Mouse (Mus musculus): Measurements from ENCODE around the gene Ski. TPM values are rescaled to one million over a fixed set of nuclear protein-coding genes. Genes with fewer than 3 reads are reported as not detected.

The Ski gene
- polyA plus RNA-seq, 1 experiment from 2014 or later: 14.2 TPM

DNA sequence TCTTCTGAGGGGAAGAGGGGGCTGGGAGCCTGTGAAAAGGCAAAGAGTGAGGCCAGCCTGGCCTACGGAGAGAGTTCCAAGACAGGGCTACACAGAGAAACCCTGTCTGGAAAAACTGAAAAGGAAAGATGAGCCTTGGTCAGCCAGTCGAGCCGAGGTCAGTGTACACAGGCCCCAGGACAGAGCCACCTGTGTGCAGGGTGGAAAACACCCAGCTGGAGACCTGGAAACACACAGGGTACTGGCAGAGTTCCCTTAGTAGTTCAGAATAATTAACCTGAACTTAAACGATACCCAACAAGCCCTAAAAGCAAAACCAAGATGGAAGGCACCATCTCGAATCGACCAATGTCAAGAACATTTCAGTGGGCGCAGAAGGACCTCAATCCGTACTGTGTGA lies 83.9 kb downstream of the Ski start:
- no peaks in the 10 kb centered on the region for H3K27me3 ChIP-seq
- peaks cover 36% of the 10 kb centered on the region for H3K4me1 ChIP-seq
- H3K4me3 ChIP-seq (replicated peaks): no peak overlapping the region
- H3K36me3 ChIP-seq (replicated peaks): no peaks in the 10 kb centered on the region
- no peak overlapping the region for H3K27ac ChIP-seq
- no peak overlapping the region for H3K9ac ChIP-seq
- 89% methylated on average over 8 of the region's 8 CpGs for WGBS
- no peaks in the 10 kb centered on the region for H3K9me3 ChIP-seq
- no peak for ATAC-seq (ENCODE audit: low FRiP score)
- no peak overlapping the region for H3K4me2 ChIP-seq

DNA sequence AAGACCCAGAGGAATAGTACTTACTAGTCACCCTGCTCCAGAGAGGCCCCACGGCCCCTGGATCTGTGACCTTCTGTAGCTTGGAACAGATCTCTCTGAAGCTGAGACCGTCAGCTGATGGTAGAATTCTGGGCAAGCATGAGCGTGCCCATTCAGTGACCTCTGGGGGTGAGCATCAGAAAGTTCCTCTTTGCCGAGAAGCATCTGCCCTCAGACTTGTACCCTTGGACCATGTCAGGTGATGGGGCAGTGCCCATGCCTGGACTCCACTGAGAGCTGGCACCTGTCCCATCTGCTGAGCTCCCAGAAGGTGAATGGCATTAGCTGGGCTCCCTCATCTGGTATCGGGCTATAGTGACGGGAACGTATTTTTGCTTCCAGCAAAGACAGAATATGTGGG lies 84.5 kb downstream of the Ski start:
- no peaks in the 10 kb centered on the region for H3K36me3 ChIP-seq (replicated peaks)
- peaks cover 38% of the 10 kb centered on the region for H3K4me1 ChIP-seq
- no peak overlapping the region for H3K4me3 ChIP-seq (replicated peaks)
- 91% methylated on average over 7 of the region's 7 CpGs for WGBS
- H3K27ac ChIP-seq: no peak overlapping the region
- H3K9me3 ChIP-seq: no peaks in the 10 kb centered on the region
- ATAC-seq (ENCODE audit: low FRiP score): no peak
- H3K4me2 ChIP-seq: no peak overlapping the region
- H3K9ac ChIP-seq: no peak overlapping the region
- H3K27me3 ChIP-seq: no peaks in the 10 kb centered on the region

DNA sequence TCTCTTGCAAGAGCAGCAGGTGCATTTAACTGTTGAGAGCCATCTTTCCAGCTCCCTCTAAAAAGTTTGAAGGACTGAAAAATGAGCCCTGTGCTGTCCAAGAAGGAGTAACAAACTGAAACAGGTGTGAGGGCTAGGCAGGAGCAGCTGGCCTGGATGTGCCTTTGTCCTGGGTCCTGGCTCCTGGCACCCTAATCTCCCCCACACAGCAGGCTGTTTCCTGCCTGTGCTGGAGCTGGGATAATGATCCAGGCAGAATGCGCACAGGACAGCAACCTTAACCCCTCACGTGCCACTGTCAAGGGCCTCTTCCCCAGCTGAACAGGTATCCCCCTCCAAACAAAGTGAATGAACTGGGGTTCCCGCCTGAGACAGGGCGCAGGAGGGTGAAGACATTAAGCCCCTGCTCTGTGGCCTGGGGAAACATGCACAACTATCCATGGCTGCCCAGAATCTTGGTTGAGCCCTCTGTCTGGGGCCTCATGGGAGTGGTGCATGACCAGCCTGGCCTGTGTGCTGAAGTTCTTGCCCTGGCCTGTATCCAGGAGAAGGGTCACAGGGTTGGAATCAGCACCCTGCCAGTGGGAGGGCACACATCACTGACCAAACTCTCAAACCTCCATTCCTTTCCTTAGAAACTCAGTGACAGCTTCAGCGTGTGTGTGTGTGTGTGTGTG lies 86.3 kb downstream of the Ski start:
- Histone ChIP-seq H3K9ac (no peak overlapping the region), H3K4me2 (no peak overlapping the region), H3K27me3 (no peaks in the 10 kb centered on the region), H3K36me3 (replicated peaks) (no peaks in the 10 kb centered on the region), H3K4me3 (replicated peaks) (no peak overlapping the region), H3K27ac (no peak overlapping the region), H3K4me1 (peaks cover 39% of the 10 kb centered on the region), H3K9me3 (no peaks in the 10 kb centered on the region)
- WGBS: 47% methylated on average over 5 of the region's 5 CpGs
- ATAC-seq (ENCODE audit: low FRiP score): no peak

DNA sequence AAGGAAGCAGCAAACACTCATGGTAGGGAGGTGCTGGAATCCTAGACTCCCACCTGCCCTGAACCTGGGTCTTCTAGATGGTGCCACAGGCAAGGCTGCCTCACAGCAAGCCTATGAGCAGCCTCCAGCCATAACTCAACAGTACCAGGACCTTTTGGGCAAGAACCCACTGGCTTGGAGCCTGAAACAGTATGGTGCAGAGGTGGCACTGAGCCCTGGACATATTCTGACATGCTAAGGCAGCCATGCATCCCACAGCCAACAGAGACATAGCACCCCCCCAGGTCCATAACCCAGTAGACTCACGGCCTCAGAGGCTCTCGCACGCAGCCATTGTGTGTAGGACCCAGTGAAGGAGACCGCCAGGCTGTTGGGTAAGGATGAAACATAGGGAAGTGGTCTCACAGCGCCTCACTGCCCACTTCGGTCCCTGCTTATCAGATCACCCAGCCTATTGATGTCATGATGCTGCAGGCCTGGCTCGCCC lies 87.7 kb downstream of the Ski start:
- peaks cover 43% of the 10 kb centered on the region for H3K4me1 ChIP-seq
- no peak overlapping the region for H3K9ac ChIP-seq
- H3K4me2 ChIP-seq: no peak overlapping the region
- no peak for ATAC-seq (ENCODE audit: low FRiP score)
- H3K27me3 ChIP-seq: no peaks in the 10 kb centered on the region
- no peak overlapping the region; the same call in 1 of the 2 replicates for H3K27ac ChIP-seq
- H3K9me3 ChIP-seq: no peaks in the 10 kb centered on the region
- H3K4me3 ChIP-seq (replicated peaks): no peak overlapping the region
- WGBS: 84% methylated on average over 7 of the region's 7 CpGs
- H3K36me3 ChIP-seq (replicated peaks): no peaks in the 10 kb centered on the region

DNA sequence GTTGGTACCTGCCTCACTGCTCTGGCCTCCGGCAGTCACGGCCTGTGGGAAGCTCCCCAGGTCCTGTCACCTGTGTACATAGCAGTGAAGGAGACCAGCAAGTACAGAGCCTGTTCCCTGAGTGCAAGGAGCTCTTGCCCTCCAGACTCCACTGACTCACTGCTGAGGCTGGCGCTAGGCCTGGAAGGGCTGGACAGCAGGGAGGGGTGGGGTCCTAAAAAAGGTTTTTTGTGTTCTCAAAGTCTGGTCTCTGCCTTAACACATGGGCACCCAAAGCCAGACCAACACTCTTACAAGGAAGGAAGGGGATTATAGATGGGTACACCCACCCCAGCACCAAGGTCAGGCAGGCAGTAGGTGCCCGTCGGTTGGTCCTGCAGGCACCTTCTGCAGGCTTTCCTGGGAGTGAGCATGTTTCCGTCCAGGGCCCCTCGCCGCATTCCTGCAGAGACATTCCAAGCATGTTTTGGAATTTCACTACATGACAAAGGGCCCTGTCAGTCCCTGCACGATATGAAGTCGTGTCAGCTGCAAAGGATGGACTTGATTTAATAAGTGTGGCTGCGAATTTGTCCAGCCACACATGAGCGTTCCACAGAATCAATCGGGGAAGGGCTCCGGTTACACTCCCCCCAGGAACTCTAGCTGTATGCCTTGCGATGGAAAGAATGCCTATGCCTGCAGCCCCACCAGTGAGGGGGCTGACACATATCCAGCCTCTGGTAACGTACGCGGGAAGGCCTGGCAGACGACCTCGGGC lies 88.6 kb downstream of the Ski start:
- no peak for ATAC-seq (ENCODE audit: low FRiP score)
- Histone ChIP-seq H3K9ac (peak overlapping the region; percentile 17; the same call in 1 of the 2 replicates), H3K4me3 (replicated peaks) (no peak overlapping the region), H3K9me3 (no peaks in the 10 kb centered on the region), H3K36me3 (replicated peaks) (no peaks in the 10 kb centered on the region), H3K27ac (peak overlapping the region; percentile 56; the same call in 1 of the 2 replicates), H3K27me3 (no peaks in the 10 kb centered on the region), H3K4me1 (peaks cover 46% of the 10 kb centered on the region), H3K4me2 (no peak overlapping the region)
- WGBS: 53% methylated on average over 20 of the region's 20 CpGs

DNA sequence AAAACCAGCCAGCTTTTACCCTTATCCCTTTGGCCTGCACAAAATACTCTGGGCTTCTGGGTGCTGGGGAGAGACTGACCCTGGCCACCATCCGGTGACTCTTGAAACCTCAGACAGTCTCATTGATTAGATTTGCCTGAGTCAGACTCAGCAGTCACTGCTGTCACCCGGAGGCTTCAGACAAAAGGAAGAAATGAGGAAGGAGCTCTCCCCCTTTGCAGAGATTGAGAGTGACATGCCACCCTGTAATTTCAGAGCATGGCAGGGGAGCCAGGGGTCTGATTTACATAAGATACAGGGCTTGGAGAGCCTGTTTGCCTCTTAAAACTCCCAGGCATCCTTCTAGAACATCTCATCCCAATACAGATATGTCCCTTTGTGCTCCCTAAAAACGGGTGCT lies 89.2 kb downstream of the Ski start:
- Histone ChIP-seq H3K4me2 (no peak overlapping the region), H3K4me3 (replicated peaks) (no peak overlapping the region), H3K36me3 (replicated peaks) (no peaks in the 10 kb centered on the region), H3K9ac (no peak overlapping the region), H3K27ac (peak overlapping the region; percentile 56; the same call in 1 of the 2 replicates), H3K4me1 (peaks cover 46% of the 10 kb centered on the region), H3K27me3 (no peaks in the 10 kb centered on the region), H3K9me3 (no peaks in the 10 kb centered on the region)
- ATAC-seq (ENCODE audit: low FRiP score): no peak
- WGBS: 41% methylated on average over 3 of the region's 3 CpGs

DNA sequence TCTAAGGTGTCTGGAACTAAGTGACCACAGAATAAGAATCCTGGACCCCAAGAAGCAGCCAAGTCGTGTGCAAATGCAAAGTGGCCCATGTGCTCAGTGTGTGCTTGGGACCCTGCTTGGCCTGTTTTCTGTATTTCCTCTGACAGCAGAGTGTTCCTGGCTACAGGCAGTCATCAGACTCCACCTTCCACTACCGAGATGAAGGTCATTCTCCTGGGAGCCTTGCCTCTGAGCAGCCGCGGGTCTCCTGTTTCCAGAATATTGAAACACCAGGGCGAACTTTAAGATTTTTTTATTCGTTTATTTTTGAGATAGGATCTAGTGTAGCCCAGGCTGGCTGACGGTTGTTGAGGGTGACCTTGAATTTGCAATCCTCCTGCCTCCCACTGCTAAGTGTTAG lies 91.8 kb downstream of the Ski start:
- no peak overlapping the region for H3K4me3 ChIP-seq (replicated peaks)
- no peak overlapping the region for H3K9ac ChIP-seq
- WGBS: 87% methylated on average over 7 of the region's 7 CpGs
- H3K4me2 ChIP-seq: no peak overlapping the region
- no peaks in the 10 kb centered on the region for H3K27me3 ChIP-seq
- peaks cover 49% of the 10 kb centered on the region for H3K4me1 ChIP-seq
- ATAC-seq (ENCODE audit: low FRiP score): no peak
- 0 out of 2 replicates have a peak overlapping the region, but pooled peaks have one; percentile 51 for H3K27ac ChIP-seq
- no peaks in the 10 kb centered on the region for H3K9me3 ChIP-seq
- no peaks in the 10 kb centered on the region for H3K36me3 ChIP-seq (replicated peaks)

DNA sequence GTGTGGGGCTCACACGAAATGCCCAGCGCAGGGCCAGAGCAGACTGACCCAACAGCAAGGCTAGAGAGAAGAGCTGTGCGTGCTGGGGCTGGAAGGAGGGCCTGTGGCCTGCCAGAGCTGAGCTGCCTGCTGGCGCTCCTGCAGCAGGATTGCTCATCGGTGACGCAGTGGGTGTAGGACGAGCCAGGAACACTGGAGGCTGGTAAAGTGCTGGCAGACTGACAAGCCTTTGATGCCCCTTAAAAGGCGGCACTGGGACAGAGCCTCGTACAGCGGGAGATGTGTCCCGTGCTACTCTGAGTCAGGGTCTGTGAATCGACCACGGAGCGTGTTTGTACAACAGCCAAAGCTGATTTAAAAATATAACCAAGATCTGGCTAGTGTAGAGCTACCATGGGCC lies 92.4 kb downstream of the Ski start:
- H3K4me2 ChIP-seq: no peak overlapping the region
- no peaks in the 10 kb centered on the region for H3K27me3 ChIP-seq
- H3K4me1 ChIP-seq: peaks cover 42% of the 10 kb centered on the region
- ATAC-seq (ENCODE audit: low FRiP score): no peak; the same call in 1 of the 2 replicates
- no peak overlapping the region for H3K9ac ChIP-seq
- whole genome bisulfite sequencing: 77% methylated on average over 14 of the region's 14 CpGs
- H3K4me3 ChIP-seq (replicated peaks): no peak overlapping the region
- H3K9me3 ChIP-seq: no peaks in the 10 kb centered on the region
- no peaks in the 10 kb centered on the region for H3K36me3 ChIP-seq (replicated peaks)
- peak overlapping the region; percentile 63 for H3K27ac ChIP-seq

DNA sequence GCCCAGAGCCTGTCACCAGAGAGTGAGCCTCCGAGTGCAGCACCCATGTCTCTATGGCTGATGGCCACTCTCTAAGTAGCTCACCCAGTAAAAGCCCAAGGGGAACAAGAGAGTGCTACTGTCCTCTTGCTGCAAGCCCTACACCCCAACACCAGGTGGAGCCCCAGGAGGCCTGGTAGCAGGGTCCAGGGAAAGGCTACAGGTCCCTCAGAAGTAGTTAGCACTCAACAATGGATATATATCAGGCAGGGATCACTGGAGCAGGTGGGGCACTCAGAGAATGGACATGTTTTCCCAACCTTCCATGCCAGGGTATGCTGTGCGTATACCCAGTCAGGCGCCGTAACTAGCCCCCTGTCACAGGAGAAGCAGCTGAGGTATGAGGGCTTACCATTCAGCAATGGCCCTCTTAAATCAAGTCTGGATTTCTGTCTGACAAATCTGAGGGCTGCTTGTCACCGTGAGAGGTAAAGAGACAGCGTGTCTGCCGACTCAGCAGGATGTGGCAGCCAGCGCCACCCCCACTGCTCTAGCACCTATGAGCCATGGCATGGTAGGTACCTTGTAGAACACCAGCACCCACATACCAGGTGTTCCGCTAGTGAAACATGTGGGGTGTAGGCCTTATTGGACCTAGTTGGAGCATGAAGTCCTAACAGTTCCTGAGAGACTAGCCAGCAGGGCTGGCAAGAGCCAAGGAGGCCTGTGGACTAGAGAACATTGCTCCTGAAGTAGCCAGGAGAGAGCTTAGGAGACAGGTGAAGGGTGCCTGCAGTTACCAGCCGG lies 93.1 kb downstream of the Ski start:
- H3K4me3 ChIP-seq (replicated peaks): no peak overlapping the region
- peak overlapping the region; percentile 63; the same call in 1 of the 2 replicates for H3K27ac ChIP-seq
- H3K9ac ChIP-seq: no peak overlapping the region
- ATAC-seq (ENCODE audit: low FRiP score): no peak
- H3K36me3 ChIP-seq (replicated peaks): no peaks in the 10 kb centered on the region
- no peak overlapping the region for H3K4me2 ChIP-seq
- 93% methylated on average over 10 of the region's 10 CpGs for WGBS
- H3K9me3 ChIP-seq: no peaks in the 10 kb centered on the region
- H3K27me3 ChIP-seq: no peaks in the 10 kb centered on the region
- H3K4me1 ChIP-seq: peaks cover 36% of the 10 kb centered on the region

DNA sequence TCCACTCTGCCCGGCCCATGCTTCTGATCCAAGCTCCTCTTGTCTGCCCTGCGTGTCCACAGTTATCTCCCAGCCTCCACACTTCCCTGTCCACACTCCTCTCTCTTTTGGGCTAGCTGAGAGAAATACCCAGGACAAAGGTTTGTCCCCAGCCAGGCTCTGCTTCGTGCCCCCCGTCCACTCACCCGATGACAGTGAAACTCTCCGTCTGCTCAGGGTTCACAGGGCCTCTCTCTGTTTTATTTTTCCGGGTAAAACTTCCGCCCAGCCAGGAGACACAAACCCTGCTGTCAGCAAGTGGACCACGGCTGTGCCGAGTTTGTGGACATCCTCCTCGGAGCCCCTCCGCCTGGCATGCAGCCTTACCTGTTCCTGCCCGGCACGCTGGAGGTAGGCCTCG lies 94.0 kb downstream of the Ski start:
- Histone ChIP-seq H3K4me1 (peaks cover 27% of the 10 kb centered on the region), H3K4me3 (replicated peaks) (no peak overlapping the region), H3K4me2 (no peak overlapping the region), H3K27me3 (no peaks in the 10 kb centered on the region), H3K9ac (no peak overlapping the region), H3K27ac (no peak overlapping the region), H3K9me3 (no peaks in the 10 kb centered on the region), H3K36me3 (replicated peaks) (no peaks in the 10 kb centered on the region)
- WGBS: 91% methylated on average over 15 of the region's 15 CpGs
- ATAC-seq (ENCODE audit: low FRiP score): no peak

DNA sequence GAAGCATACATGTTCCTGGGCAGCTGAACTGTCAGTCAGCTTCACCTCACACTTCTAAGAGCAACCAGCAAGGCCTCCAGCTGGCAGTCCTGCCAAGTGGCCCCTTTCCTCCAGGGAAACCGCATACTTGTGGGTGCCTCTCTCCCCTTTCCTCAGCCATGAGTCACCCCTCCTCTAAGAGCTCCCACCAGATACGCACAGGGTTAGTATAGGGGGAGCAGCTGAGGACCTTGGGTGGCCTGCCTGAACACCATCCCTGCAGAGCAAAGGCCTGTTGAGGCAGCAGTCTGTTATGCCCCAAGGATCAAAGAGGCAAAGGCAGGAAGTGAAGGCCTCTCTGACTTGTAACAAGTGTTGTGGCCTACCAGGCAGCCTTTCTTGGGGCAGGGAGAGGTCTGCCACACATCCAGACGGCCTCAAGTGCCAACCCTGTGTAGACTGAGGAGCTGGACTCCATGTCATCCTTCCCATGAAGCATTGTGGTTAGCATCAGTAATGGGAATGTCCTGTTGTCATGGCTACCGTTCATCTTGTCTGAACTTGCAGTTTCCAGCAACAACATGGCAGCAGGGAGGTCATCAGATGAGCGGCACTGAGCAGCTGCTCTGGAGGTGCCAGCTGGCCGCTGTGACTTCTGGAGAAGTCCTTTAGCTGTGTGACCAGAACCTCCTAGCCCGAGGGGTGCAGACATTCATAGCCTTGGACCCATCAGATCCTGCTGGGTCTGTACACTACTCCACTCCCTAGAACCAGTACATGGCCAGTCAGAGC lies 95.6 kb downstream of the Ski start:
- Histone ChIP-seq H3K9me3 (no peaks in the 10 kb centered on the region), H3K4me3 (replicated peaks) (no peak overlapping the region), H3K9ac (no peak overlapping the region; the same call in 1 of the 2 replicates), H3K36me3 (replicated peaks) (no peaks in the 10 kb centered on the region), H3K4me2 (no peak overlapping the region), H3K27ac (0 out of 2 replicates have a peak overlapping the region, but pooled peaks have one; percentile 36), H3K27me3 (no peaks in the 10 kb centered on the region), H3K4me1 (peaks cover 37% of the 10 kb centered on the region)
- 72% methylated on average over 7 of the region's 7 CpGs for WGBS
- ATAC-seq (ENCODE audit: low FRiP score): no peak
